Mouse (Mus musculus) erythroblast, embryonic 14.5 days (primary cell): ENCODE results near the gene Arid5b.

Experiments
- GATA1 ChIP-seq: IDR thresholded peaks from 2 replicates; pipeline ENCODE4 v1.6.1; 2012; ENCODE audit warnings: low read length, inconsistent platforms, mixed read lengths
- TAL1 ChIP-seq: IDR thresholded peaks from 3 replicates; pipeline ENCODE4 v1.6.1; 2012; ENCODE audit warnings: low read length, inconsistent platforms, mixed read lengths

GRCm38 (mm10) chr10:68276350-68276975, 2.1 kb downstream of the Arid5b start:
- TF ChIP-seq GATA1, result no peak
- no peak for TF ChIP-seq TAL1
